Mouse (Mus musculus) left cerebral cortex, adult 9 months (tissue): ENCODE data around the gene Sprn.

ENCODE experiments used
- DNase-seq, 2 experiments: peaks; one replicate each; pipeline ENCODE4 v3.0.0; 2022; ENCODE audit warnings: low spot score in 2 of 2

Gene Sprn

GRCm38 (mm10) chr7:140101993-140102860 lies 52.5 kb downstream of the Sprn start, which contains the start of gene Fuom:
Gene Fuom (minus strand): TSS chr7:140102441.
- DNase-seq: peak; percentile 74 to 86

DNA sequence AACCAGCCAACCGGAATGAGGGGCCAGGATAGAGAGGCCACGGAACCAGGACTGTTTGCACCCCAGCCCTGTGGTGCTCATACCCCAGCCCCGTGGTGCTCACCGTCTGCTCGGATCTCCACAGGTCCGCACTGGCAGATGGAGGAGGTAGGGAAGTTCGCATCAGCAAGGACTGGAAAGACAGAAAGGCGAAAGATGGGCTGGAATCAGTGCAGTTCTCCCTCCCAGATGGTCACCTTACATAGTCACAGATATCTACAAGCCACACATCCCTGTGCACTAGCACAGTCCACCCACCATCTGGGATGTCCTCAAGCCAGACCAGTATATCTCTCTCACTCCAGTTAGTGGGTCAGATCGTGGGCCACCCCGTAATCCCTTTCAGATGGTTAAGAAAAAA lies 53.2 kb downstream of the Sprn start:
- DNase-seq: no peak
